Mouse (Mus musculus) intestine, embryonic 14.5 days (tissue): Measurements from ENCODE around the gene Stambpl1. TPM values are rescaled to one million over a fixed set of nuclear protein-coding genes. Genes with fewer than 3 reads are reported as not detected.

ENCODE experiments used
- ATAC-seq: fragments of 200-750 bp; cut with Nextera tagmentation; replicated peaks from 2 replicates; pipeline ENCODE4 v1.8.0; 2017; ENCODE audit warnings: low read depth, moderate number of reproducible peaks, moderate TSS enrichment, moderate library complexity; ENCODE audit not compliant: low FRiP score, low TSS enrichment
- DNase-seq: peaks from one replicate; pipeline ENCODE4 v3.0.0-alpha.2; 2018; ENCODE audit warnings: low spot score
- H3K27ac ChIP-seq: fragments of 300-500 bp; sonication (generic); 2 replicates; pipeline ENCODE4 v1.5.1; 2014; ENCODE audit warnings: low read depth, mild to moderate bottlenecking, control low read depth
- H3K27me3 ChIP-seq: fragments of 300-500 bp; sonication (generic); replicated peaks from 2 replicates; pipeline ENCODE4 v1.6.1; 2014; ENCODE audit warnings: low read length, control low read depth; ENCODE audit not compliant: control insufficient read depth, insufficient read depth
- H3K36me3 ChIP-seq: fragments of 300-500 bp; sonication (generic); 2 replicates; pipeline ENCODE4 v1.6.1; 2014; ENCODE audit warnings: low read length, control low read depth; ENCODE audit not compliant: control insufficient read depth, insufficient read depth
- H3K4me1 ChIP-seq: fragments of 300-500 bp; sonication (generic); replicated peaks from 2 replicates; pipeline ENCODE4 v1.6.1; 2014; ENCODE audit warnings: low read length, control low read depth, mixed read lengths; ENCODE audit not compliant: control insufficient read depth, insufficient read depth
- H3K4me2 ChIP-seq: fragments of 300-500 bp; sonication (generic); 2 replicates; pipeline ENCODE4 v1.6.1; 2014; ENCODE audit warnings: low read length
- H3K4me3 ChIP-seq: fragments of 300-500 bp; sonication (generic); 2 replicates; pipeline ENCODE4 v1.5.1; 2014; ENCODE audit warnings: low read depth, low read length, control low read depth, mixed read lengths
- H3K9ac ChIP-seq: fragments of 300-500 bp; sonication (generic); 2 replicates; pipeline ENCODE4 v1.6.1; 2014; ENCODE audit warnings: mild to moderate bottlenecking, low read length
- H3K9me3 ChIP-seq: fragments of 300-500 bp; sonication (generic); 2 replicates; pipeline ENCODE4 v1.6.1; 2016; ENCODE audit warnings: low read length, control low read depth; ENCODE audit not compliant: control insufficient read depth
- WGBS: fragments of 180-500 bp; shearing (Covaris S2); extraction: QIAGEN DNeasy Blood & Tissue Kit; methylation state at CpG from one replicate; pipeline ENCODE4 v1.1.7; 2014; 5-methylcytosine and 5-hydroxymethylcytosine counted together
- polyA plus RNA-seq: library from polyadenylated mRNA; unstranded; fragments of >200 nt; fragmentation: Nextera tagmentation; extraction: Ambion mirVana; gene quantifications from 2 replicates; pipeline ENCODE4 v1.2.1, GENCODE M21; 2014

The Stambpl1 gene
- polyA plus RNA-seq, result 14.6 and 17.0 TPM in 2 replicates

GRCm38 (mm10) chr19:34192008-34192963 is at the start of gene Stambpl1:
Stambpl1 (plus strand) TSS chr19:34192229.
- WGBS, result under 1% methylated on average over 62 of the region's 62 CpGs
- peaks cover 15% of the 10 kb centered on the region for H3K4me1 ChIP-seq
- peak within 1 kb of the TSS; percentile 98 for H3K4me2 ChIP-seq
- peak within 1 kb of the TSS; percentile 70 for H3K4me3 ChIP-seq
- H3K9me3 ChIP-seq, result no peaks in the 10 kb centered on the region
- H3K27ac ChIP-seq, result peak within 1 kb of the TSS; percentile 57
- DNase-seq (peak; percentile 89), ATAC-seq (peak; percentile 90)
- peak within 1 kb of the TSS; percentile 75 for H3K9ac ChIP-seq
- no peaks in the 10 kb centered on the region for H3K27me3 ChIP-seq
- H3K36me3 ChIP-seq, result no peaks in the 10 kb centered on the region

- Histone ChIP-seq H3K36me3 (no peaks in the 10 kb centered on the region), H3K4me1 (no peaks in the 10 kb centered on the region), H3K27ac (no peak overlapping the region), H3K9ac (no peak overlapping the region), H3K27me3 (no peaks in the 10 kb centered on the region), H3K4me2 (no peak overlapping the region), H3K4me3 (no peak overlapping the region), H3K9me3 (no peaks in the 10 kb centered on the region)
- DNase-seq, result no peak
- WGBS, result 74% methylated on average over 4 of the region's 4 CpGs
- ATAC-seq, result no peak
Observed at GRCm38 (mm10) chr19:34148421-34148820, 43.6 kb upstream of the Stambpl1 start.

GRCm38 (mm10) chr19:34151909-34152308 is 40.1 kb upstream of the Stambpl1 start:
- 88% methylated on average over 1 of the region's 1 CpGs for WGBS
- Histone ChIP-seq H3K4me1 (no peaks in the 10 kb centered on the region), H3K27me3 (no peaks in the 10 kb centered on the region), H3K4me2 (no peak overlapping the region), H3K27ac (no peak overlapping the region), H3K36me3 (no peaks in the 10 kb centered on the region), H3K9ac (no peak overlapping the region), H3K9me3 (no peaks in the 10 kb centered on the region), H3K4me3 (no peak overlapping the region)
- no peak for ATAC-seq
- peak; percentile 50 for DNase-seq

GRCm38 (mm10) chr19:34153263-34154144 is 38.5 kb upstream of the Stambpl1 start:
- Histone ChIP-seq H3K9ac (no peak overlapping the region), H3K27ac (no peak overlapping the region), H3K4me2 (no peak overlapping the region), H3K4me1 (no peaks in the 10 kb centered on the region), H3K27me3 (no peaks in the 10 kb centered on the region), H3K9me3 (no peaks in the 10 kb centered on the region), H3K36me3 (no peaks in the 10 kb centered on the region), H3K4me3 (no peak overlapping the region)
- WGBS, result 78% methylated on average over 6 of the region's 6 CpGs
- no peak for ATAC-seq
- DNase-seq, result no peak

- no peaks in the 10 kb centered on the region for H3K4me1 ChIP-seq
- H3K4me3 ChIP-seq, result no peak overlapping the region
- H3K27ac ChIP-seq, result no peak overlapping the region
- 81% methylated on average over 5 of the region's 5 CpGs for WGBS
- DNase-seq, result no peak
- no peaks in the 10 kb centered on the region for H3K27me3 ChIP-seq
- H3K9ac ChIP-seq, result no peak overlapping the region
- H3K4me2 ChIP-seq, result no peak overlapping the region
- ATAC-seq, result no peak
- no peaks in the 10 kb centered on the region for H3K36me3 ChIP-seq
- no peaks in the 10 kb centered on the region for H3K9me3 ChIP-seq
Observed at GRCm38 (mm10) chr19:34162693-34163092, 29.3 kb upstream of the Stambpl1 start.

GRCm38 (mm10) chr19:34165891-34166290 is 26.1 kb upstream of the Stambpl1 start, which contains the start of gene Ankrd22:
Ankrd22 (minus strand) TSS chr19:34166053.
- Histone ChIP-seq H3K9me3 (no peaks in the 10 kb centered on the region), H3K36me3 (no peaks in the 10 kb centered on the region), H3K4me1 (no peaks in the 10 kb centered on the region), H3K9ac (no peak within 1 kb of the TSS), H3K27ac (no peak within 1 kb of the TSS), H3K4me2 (no peak within 1 kb of the TSS), H3K4me3 (no peak within 1 kb of the TSS), H3K27me3 (no peaks in the 10 kb centered on the region)
- 63% methylated on average over 5 of the region's 5 CpGs for WGBS
- peak; percentile 88 for ATAC-seq
- peak; percentile 59 for DNase-seq

- no peak overlapping the region for H3K27ac ChIP-seq
- WGBS, result 83% methylated on average over 4 of the region's 4 CpGs
Observed at GRCm38 (mm10) chr19:34166386-34166785, 25.6 kb upstream of the Stambpl1 start.

GRCm38 (mm10) chr19:34167896-34168661 is 23.9 kb upstream of the Stambpl1 start:
- Histone ChIP-seq H3K27ac (no peak overlapping the region), H3K9ac (no peak overlapping the region), H3K27me3 (no peaks in the 10 kb centered on the region), H3K4me3 (no peak overlapping the region), H3K36me3 (no peaks in the 10 kb centered on the region), H3K9me3 (no peaks in the 10 kb centered on the region), H3K4me1 (0 out of 2 replicates have a peak, but pooled peaks cover 3% of the 10 kb centered on the region), H3K4me2 (no peak overlapping the region)
- DNase-seq (no peak), ATAC-seq (no peak)
- 49% methylated on average over 7 of the region's 7 CpGs for WGBS

More at GRCm38 (mm10) chr19:34166386-34166785, 25.6 kb upstream of the Stambpl1 start:
- Histone ChIP-seq H3K9ac (no peak overlapping the region), H3K4me1 (no peaks in the 10 kb centered on the region), H3K36me3 (no peaks in the 10 kb centered on the region), H3K27me3 (no peaks in the 10 kb centered on the region), H3K4me2 (no peak overlapping the region), H3K9me3 (no peaks in the 10 kb centered on the region), H3K4me3 (no peak overlapping the region)
- ATAC-seq (no peak), DNase-seq (no peak)
